Mouse (Mus musculus): ENCODE results near the gene Nemf.
"Not testable (repeated sequence)": the region's sequence is repeated elsewhere in the genome, so short reads cannot be mapped to it uniquely, and the experiment has no call there.

The Nemf gene

DNA sequence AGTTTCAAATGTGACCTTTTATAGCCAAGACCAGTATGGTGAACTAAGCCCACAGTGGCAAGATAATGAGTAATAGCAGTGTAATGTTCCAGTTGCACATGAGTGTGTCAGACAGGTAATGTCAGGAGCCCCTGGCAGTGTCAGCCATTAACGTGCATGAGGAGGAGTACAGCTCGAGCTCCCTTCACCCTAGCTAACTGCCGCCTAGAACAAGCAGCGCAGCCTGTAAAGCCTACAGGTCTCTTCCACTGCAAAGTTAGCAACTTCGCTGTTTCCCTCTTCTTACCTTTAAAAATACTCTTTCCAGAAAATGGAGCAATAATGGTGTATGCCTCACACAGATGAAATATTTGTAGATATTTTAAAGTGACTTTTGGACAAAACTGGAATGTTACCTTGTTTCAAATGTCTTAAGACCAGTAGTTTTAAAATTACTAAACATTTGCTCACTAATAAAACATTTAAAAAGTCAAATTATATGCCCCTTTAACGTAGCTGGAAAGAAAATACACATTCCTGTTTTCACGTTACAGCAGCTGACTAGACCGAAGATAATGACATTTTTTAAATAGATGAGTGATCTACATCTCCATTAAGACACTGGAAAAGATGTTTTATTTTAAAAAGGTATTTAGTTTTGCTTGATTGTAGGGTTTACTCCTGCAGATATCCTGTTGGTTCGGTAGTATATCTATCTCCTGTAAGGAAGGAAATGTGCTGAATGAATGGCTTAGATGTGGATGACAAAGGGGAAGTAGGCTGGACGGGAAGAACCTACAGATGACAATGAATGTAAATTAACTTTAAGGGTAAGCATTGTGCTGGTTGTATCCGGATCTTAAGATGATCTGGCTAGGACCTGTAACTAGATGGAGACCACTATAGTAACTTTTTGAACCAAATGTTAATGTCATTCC, 17.1 kb upstream of the Nemf start:
- DNase-seq (ENCODE audit: low read depth in 2 of 2, low spot score in 2 of 2): no peak

DNA sequence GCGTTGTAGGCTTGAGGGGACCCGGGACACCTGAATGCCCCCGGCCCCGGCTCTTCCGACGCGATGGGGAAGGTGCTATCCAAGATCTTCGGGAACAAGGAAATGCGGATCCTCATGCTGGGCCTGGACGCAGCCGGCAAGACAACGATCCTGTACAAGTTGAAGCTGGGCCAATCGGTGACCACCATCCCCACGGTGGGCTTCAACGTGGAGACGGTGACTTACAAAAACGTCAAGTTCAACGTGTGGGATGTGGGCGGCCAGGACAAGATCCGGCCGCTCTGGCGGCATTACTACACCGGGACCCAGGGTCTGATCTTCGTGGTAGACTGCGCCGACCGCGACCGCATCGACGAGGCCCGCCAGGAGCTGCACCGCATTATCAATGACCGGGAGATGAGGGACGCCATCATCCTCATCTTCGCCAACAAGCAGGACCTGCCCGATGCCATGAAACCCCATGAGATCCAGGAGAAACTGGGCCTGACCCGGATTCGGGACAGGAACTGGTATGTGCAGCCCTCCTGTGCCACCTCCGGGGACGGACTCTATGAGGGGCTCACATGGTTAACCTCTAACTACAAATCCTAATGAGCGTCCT, 15.9 kb upstream of the Nemf start:
- peak; percentile 12 to 16 for DNase-seq (ENCODE audit: low read depth in 2 of 2, low spot score in 2 of 2)

DNA sequence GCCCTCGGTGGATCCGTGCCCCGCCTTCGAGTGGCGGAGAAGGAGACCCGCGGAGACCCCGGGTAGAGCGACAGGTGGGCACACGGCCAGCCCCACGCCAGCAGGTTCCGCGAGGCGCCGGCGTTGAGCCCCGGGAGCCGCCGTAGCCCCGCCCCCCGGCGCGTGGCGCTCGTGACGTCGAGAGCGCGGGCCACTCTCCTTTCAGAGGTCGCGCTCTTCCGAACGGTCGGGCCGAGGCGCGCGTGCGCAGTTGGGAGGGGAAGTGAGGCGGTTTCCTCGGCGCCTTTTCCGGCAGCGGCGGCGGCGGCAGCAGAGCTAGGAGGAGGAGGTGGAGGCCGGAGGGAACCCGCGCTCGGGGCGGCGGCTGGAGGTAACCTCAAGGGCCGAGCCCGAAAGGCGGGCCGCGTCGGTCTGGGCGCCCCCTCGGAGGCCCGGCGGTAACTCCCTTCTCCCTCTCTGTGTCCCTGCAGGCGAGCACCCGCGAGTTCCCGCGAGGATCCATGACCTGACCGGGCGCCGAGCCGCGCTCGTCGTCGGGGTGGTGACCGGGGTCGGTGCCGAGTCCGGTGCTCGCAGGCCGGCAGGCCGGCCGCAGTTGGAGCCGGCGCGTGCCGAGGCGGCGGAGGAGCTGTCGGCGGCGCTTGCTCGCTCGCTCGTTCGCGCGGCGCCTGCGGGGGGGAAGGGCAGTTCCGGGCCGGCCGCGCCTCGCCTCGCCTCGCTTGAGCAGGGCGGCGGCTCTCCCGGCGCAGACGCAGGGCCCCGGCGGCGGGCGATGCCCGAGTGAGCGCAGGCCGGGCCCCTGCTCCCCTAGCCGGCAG, 15.1 kb upstream of the Nemf start, which contains the start of the genes Arf6 and Gm9887:
Gene Arf6 (plus strand): TSS at position 297 of the 818 bp plus-strand sequence.
Gene Gm9887 (minus strand): TSS at position 605 of the 818 bp plus-strand sequence.
- peak; percentile 97 for DNase-seq (ENCODE audit: low read depth in 2 of 2, low spot score in 2 of 2)

DNA sequence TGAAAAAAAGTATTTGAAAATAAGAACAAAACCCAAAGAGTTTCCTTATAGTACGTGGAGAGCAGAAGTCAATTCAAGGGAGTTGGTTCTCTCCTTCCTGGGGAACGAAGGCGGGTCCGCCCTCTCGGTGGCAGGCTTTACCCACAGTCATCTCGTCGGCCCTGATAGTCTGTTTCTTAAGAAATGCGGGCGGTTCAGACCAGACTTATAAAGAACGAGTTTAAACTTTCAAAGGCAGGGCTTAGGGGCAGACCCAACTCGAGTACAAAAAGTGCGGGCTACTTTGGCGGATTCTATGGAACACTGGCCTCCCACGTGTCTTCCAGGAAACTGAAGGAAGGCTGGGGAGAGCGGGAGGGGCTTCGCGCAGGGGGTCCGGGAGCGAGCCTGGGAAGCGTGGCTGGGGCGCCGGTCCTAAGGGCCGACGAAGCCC, 14.5 kb upstream of the Nemf start:
- DNase-seq (ENCODE audit: low read depth in 2 of 2, low spot score in 2 of 2): peak; percentile 72 to 79

DNA sequence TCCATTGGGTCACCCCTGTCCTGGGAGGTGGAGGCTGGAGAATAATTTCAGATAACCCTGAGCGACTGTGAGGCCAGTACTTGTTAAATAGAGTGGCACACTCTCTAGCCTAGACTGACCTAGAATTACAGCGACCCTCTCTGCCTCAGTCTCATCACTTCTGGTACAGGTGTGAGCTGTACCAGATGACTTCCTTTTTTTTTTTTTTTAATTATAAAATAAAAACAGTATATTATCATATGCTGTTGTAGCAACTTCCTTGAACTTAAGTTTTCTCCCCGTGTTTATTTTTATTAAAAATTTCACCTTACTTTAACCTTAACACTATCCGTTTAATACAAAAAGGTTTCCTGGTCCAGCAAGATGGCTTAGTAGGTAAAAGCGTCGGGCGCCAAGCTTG, 14.0 kb upstream of the Nemf start:
- DNase-seq (ENCODE audit: low read depth in 2 of 2, low spot score in 2 of 2): no peak

DNA sequence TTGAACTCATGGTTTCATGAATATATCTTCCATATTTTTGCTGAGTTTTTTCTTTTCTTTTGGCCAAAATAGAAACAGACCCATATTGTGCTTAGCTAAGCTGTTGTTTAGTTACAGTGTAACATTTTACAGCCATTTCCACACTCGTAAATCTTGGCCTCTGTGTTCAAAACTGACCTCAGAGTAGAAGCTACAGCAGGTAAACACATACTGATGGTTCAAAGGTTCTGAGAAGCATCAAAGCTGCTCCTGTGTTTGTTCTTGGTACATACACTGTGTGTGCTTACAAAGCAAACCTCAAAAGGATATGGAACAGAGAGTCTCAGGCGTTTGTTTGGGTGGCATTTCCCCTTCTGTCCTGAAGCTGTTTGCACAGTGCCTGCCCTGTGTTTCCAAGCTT, 10.6 kb upstream of the Nemf start:
- no peak for DNase-seq (ENCODE audit: low read depth in 2 of 2, low spot score in 2 of 2)

DNA sequence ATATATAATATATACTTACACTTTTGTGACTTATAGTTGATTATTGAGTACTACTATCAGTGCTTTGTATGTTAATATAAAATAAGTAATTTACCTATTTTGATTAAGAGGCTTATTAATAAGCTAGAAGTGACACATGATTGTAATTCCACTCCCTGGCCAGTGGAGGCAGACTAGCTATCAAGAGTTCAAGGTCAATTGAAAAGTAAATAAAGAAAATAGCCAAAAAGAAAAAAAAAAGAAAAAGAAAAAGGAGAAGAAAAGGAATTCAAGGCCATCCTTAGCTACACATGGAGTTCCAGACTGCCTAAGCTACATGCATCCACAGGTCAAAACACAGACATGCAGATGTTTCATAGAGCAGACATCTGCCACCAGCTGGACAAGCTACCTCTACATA, 9.5 kb upstream of the Nemf start:
- no peak for DNase-seq (ENCODE audit: low read depth in 2 of 2, low spot score in 2 of 2)

DNA sequence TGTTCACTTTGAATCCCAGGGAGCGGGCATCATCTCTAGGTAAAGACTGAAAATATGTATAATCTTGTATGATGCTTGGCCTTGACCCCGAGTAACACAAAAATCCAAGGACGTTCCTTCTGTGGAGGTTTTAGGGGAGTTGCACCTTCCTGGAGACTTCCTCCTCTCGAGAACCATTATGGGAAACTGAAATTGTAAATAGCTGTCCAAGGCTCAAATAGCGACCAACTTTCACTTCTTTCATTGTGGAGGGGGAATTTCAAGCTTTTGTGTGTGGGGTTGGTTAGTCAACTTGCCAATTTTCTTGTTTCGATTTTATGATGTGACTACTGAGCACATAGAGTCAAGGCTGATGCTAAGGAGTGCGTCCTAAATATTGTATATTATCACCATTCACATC, 8.8 kb upstream of the Nemf start:
- no peak for DNase-seq (ENCODE audit: low read depth in 2 of 2, low spot score in 2 of 2)

DNA sequence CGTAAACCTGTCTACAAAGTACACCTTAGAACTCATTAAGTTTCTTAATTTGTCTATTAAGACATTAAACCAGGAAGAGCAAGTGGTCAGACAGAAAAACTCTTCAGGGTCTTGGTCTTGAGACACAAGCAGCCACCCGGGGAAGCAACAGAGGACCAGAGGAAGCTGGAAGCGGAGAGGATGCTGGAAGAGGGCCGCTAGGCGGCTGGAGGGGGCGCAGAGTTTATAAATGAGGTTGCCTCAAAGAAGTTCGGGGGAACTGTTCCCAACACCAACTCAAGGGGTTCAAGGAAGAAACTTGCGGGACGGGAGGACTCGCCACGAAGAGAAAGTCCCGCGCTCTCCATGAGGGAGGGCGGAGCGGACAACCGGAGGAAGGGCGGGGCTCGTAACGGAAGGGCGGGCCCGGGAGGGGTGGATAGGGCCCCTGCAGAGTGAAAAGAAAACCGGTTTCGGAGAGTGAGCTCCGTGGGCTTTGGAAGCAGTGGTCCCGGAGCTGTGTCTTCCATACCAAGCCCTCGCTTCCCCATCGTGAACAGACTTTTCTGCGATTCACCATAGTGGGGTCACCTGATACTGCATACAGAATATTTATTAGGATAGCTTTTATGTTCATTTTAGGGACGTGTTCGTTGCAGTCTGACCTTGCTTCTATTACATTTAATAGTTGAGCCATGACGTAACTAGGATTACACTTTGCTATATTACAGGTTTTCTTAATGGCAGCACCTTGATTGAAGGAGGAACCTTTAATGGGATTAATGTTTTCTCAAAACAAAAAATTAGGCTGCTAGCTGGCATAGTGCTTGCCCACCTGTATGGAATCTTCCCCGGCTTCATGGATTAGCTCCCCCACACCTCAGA, 7.2 kb upstream of the Nemf start:
- peak; percentile 50 to 54 for DNase-seq (ENCODE audit: low read depth in 2 of 2, low spot score in 2 of 2)

DNA sequence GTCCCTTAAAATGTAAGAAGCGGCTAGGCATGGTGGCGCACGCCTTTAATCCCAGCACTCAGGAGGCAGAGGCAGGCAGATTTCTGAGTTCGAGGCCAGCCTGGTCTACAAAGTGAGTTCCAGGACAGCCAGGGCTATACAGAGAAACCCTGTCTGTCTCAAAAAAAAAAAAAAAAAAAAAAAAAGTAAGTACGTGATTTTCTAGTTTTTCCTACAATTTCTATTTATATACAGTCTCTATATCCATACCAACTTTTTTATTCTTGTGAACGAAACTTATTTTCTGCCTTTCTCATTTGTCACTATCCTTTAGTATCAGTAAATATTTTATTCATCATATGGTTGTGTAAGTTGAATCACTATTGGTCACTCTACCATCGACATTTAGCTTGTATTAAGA, 6.1 kb upstream of the Nemf start:
- DNase-seq (ENCODE audit: low read depth in 2 of 2, low spot score in 2 of 2): not testable (repeated sequence)

DNA sequence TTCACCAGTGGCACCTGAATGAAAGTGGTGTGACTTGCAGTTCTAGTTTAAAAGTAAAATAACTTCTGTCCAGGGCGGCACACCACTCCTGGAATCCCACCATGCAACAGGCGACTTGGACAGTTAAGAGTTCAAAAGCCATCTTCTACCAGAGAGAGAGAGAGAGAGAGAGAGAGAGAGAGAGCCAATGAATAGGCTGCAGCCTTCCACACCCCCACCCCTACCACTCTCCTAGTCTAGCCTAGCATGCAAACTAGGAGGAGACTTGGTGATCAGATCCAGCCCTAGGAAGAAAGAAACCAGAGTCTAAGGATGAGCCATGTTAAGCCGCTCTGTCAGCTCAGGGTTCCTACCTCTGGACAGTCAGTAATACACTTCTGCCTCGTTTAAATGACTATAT, 5.4 kb upstream of the Nemf start:
- DNase-seq (ENCODE audit: low read depth in 2 of 2, low spot score in 2 of 2): no peak

DNA sequence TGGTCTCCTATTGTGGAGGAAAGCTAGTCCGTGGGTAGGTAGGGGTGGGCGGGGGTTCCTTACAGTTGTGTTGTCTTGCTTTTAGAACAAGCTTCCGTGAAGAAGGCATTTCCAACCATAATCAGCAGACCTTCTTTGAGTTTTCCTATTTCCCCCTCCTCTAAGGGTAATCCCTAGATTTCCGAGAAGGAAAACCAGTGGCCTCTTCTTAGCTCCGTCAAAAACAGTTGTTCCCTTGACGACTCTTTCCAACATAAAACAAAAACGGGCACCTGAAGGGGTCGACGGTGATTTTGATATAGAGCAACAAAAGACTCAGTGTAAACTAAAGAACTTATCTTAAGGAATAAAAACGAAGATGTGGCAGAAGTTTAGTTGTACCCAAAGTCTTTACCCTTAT, 5.0 kb upstream of the Nemf start:
- no peak for DNase-seq (ENCODE audit: low read depth in 2 of 2, low spot score in 2 of 2)

DNA sequence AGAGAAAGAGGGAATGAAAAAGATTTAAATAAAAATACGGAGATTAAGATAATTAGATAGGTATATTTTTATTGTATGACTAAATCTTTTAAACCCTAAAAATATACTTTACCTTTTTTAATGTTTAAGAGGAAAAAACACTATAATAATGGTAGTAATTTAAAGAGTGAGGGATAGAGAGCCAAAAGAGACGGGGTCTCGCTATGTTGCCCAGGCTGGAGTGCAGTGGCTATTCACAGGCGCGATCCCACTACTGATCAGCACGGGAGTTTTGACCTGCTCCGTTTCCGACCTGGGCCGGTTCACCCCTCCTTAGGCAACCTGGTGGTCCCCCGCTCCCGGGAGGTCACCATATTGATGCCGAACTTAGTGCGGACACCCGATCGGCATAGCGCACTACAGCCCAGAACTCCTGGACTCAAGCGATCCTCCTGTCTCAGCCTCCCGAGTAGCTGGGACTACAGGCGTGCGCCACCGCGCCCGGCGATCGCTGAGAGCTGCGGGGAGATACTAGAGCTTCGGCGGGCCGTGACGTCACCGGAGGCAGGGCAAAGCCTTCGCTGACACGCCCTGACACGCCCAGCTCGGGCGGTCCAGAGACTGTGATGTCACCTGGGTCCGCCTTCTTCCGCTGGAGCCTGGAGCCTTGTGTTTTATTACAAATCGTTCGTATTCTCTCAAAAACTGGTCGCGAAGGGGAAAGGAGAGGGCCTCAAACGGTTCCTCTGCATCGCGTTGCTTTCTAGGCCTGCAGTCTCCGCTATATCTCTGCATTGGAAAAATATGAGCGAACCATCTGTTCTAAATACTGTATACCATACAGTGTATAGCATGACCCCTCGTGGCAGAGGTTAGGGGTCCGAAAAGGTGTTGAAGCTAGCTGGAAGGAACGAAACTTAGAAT, 4.3 kb upstream of the Nemf start:
- DNase-seq (ENCODE audit: low read depth in 2 of 2, low spot score in 2 of 2): peak; percentile 100

DNA sequence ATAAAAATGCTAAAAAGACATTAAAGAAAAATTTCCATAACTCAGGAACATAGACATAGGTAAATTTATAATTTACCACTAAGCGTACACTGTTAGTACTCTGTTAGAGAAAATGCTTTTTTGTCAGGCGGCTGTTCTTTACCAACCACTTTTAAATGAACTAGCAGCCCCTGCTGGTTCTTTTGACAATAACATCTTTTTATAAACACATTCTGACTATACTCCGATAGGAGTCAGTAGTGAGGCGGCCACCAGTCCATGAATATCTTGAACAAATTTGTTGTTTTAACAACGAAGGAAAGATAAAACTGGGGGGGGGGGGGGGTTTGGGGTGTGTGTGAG, 3.7 kb upstream of the Nemf start:
- peak; percentile 76 to 78 for DNase-seq (ENCODE audit: low read depth in 2 of 2, low spot score in 2 of 2)

DNA sequence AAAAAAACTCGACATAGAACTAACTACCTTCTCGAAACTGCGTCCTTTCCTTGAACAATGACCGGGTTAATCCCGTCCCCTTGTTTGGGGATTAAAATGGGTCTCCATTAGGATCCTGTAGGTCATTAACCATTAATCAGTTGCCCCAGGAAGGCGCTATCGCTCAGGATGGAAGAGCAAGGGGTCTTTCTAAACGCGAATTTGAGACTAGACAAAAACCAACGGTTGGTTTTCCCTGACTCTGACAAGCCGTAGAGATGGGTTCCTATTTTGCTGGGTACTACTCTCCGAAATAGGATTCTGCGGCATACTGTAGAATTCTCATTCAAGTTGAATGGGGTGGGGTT, 308 bp upstream of the Nemf start:
- DNase-seq (ENCODE audit: low read depth in 2 of 2, low spot score in 2 of 2): no peak

DNA sequence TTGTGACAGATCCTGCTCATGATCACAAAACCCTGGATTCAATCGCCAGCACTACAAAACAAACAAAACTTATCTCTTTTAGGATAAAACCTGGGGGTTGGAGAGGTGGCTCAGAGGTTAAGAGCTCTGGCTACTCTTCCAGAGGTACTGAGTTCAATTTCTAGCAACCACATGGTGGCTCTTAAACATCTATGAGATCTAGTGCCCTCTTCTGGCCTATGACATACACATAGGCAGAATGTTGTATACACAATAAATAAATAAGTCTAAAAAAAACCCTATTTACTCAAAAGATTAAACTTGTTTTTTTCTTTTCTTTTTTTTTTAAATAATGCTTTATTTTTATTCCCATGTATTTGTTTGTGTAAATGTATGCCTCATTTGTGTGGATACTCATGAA, 5.3 kb downstream of the Nemf start:
- no peak for DNase-seq (ENCODE audit: low read depth in 2 of 2, low spot score in 2 of 2)

DNA sequence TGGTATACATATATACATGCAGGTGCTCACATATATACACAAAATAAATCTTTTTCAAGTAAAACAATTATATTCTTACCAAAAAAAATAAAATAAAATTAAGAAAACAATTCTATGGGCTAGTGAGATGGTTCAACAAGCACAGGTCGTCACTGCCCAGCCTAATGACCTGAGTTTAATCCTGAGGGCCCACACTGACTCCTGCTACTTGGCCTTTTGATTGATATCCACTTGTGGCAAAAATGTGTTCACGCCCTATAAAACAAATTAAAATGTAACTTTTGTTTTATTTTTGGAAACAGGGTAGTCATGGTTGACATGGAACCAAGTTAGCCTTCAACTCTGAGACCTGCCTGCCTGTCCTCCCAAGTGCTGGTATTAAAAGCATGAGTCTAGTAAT, 7.0 kb downstream of the Nemf start:
- DNase-seq (ENCODE audit: low read depth in 2 of 2, low spot score in 2 of 2): no peak

DNA sequence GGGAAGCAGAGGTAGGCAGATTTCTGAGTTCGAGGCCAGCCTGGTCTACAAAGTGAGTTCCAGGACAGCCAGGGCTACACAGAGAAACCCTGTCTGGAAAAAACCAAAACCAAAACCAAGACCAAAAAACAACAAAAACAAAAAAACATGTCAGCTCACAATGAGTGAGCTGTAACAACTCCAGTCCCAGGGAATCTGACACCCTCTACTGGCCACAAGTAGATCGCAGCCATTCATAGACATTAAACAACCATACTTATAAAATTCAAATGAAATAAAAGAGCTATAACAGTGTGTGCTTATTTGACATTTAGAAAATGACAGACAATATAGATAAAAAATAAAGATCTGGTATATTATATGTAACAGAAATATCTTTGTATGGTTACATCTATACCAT, 23.4 kb downstream of the Nemf start:
- DNase-seq (ENCODE audit: low read depth in 2 of 2, low spot score in 2 of 2): peak; percentile 15 to 59

DNA sequence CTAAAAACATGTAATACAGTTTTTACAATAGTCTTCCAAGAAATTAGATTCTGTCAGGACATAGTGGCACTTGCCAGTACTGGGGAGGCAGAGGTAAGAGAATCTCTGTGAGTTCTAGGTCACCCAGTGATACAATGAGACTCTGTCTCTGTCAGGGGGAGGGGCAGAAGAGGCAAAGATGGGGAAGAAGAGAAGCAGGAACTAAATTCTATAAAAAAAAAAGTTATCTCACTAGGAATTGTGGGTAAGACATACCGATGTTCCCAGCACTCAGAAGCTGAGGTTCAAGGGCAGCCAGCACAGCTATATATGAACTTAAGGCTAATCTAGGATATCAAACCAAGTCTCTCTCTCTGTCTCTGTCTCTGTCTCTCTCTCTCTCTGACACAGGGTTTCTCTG, 24.8 kb downstream of the Nemf start:
- DNase-seq (ENCODE audit: low read depth in 2 of 2, low spot score in 2 of 2): no peak

DNA sequence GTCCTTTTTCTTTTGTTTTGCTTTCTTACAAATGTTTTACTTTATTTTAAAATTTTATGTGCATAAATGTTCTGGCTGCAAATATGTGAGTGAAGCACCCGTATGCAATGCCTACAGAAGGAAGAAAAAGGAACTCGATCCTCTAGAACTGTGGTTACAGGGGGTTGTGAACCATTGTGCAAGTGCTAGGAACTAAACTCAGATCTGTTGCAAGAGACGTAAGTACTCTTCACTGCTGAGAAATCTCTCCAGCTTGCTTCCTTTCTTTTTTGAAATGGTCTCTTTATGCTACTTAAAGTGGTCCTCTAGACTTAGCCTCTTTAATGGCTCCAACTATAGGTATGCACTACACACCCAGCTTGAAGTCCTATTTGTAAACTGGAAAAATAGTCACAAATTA, 25.8 kb downstream of the Nemf start:
- DNase-seq (ENCODE audit: low read depth in 2 of 2, low spot score in 2 of 2): no peak
